Mouse (Mus musculus): ENCODE measurements around the gene Cd200r3. TPM values are rescaled to one million over a fixed set of nuclear protein-coding genes. Genes with fewer than 3 reads are reported as not detected.

The Cd200r3 gene
- polyA plus RNA-seq, 1 experiment from 2014 or later = 0.23 TPM

DNA sequence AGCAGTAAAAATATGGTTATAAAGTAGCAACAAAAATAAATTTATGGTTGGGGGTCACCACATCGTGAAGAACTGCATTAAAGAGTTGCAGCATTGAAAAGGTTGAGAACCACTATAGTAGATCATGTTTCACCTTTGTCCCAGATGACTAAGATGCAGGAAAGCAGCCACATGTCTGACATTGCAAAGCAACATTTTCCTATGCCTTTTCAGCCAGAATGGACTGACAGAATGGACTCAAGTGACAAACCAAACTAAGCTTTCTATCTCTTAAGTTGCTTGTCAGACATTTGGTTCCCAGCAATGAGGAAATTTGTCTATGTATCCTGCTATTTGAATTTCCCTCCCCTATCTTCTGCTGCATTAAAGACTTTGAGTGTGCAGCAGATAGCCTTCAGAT lies 51.6 kb downstream of the Cd200r3 start:
- no peaks in the 10 kb centered on the region for H3K36me3 ChIP-seq (ENCODE audit: control insufficient read depth, insufficient read depth, low read length)
- no peak overlapping the region for H3K4me2 ChIP-seq (replicated peaks; ENCODE audit: low read depth, low read length)
- no peak overlapping the region for H3K9ac ChIP-seq (replicated peaks; ENCODE audit: low read depth, low read length)
- no peaks in the 10 kb centered on the region for H3K27me3 ChIP-seq (ENCODE audit: control insufficient read depth, insufficient read depth, low read length)
- no peak for ATAC-seq (ENCODE audit: insufficient number of reproducible peaks, insufficient read depth, low FRiP score, low read depth)
- no peak overlapping the region for H3K4me3 ChIP-seq (ENCODE audit: low read depth, low read length)
- WGBS = 55% methylated on average over 1 of the region's 1 CpGs
- no peaks in the 10 kb centered on the region for H3K9me3 ChIP-seq (ENCODE audit: control insufficient read depth, low read depth, low read length)
- H3K27ac ChIP-seq (ENCODE audit: low read length) = no peak overlapping the region
- H3K4me1 ChIP-seq (ENCODE audit: control insufficient read depth, insufficient read depth, low read length) = no peaks in the 10 kb centered on the region

DNA sequence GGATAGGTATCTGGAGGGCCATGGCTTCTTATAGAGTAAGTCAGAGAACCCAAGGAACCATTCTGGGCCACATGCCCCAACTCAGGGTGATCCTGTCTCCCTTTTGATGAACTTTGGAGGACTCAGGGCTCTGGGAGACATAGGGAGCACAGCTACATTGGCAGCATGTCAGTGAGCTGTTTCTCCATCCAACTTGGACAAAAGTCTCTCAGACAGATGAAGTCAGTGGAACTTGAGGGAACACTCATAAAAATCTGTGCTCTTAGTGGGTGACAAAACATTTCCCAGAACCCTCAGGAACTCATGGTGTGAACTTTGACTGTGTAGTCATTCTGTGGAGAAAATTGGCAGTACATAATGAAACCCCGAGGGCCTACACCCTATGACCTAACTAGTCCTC lies 53.2 kb downstream of the Cd200r3 start:
- Histone ChIP-seq H3K9ac (replicated peaks; ENCODE audit: low read depth, low read length) (no peak overlapping the region), H3K9me3 (ENCODE audit: control insufficient read depth, low read depth, low read length) (no peaks in the 10 kb centered on the region), H3K4me2 (replicated peaks; ENCODE audit: low read depth, low read length) (no peak overlapping the region), H3K27ac (ENCODE audit: low read length) (no peak overlapping the region), H3K4me3 (ENCODE audit: low read depth, low read length) (no peak overlapping the region), H3K27me3 (ENCODE audit: control insufficient read depth, insufficient read depth, low read length) (no peaks in the 10 kb centered on the region), H3K36me3 (ENCODE audit: control insufficient read depth, insufficient read depth, low read length) (no peaks in the 10 kb centered on the region), H3K4me1 (ENCODE audit: control insufficient read depth, insufficient read depth, low read length) (no peaks in the 10 kb centered on the region)
- no peak for ATAC-seq (ENCODE audit: insufficient number of reproducible peaks, insufficient read depth, low FRiP score, low read depth)
- 92% methylated on average over 1 of the region's 1 CpGs for WGBS

DNA sequence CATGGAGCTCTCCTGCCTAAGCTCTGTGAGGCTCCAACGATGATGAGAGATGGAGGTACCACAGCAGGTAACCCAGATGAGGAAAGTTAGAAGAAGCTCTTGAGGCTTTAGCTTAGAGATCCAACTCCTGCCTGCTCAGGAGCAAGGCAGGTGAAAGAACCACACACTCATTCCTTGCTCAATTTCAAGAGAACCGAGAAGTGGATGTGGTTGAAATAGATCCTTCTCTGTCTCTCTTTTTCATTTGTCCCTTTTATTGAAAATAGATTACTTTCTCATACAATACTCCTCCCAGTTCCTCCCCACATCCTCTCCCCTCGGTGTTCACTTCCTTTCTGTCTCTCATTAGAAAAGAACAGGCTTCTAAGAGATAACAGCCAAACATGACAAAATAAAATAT lies 56.1 kb downstream of the Cd200r3 start:
- Histone ChIP-seq H3K36me3 (ENCODE audit: control insufficient read depth, insufficient read depth, low read length) (no peaks in the 10 kb centered on the region), H3K4me3 (ENCODE audit: low read depth, low read length) (no peak overlapping the region), H3K9ac (replicated peaks; ENCODE audit: low read depth, low read length) (no peak overlapping the region), H3K9me3 (ENCODE audit: control insufficient read depth, low read depth, low read length) (no peaks in the 10 kb centered on the region), H3K27me3 (ENCODE audit: control insufficient read depth, insufficient read depth, low read length) (no peaks in the 10 kb centered on the region), H3K4me1 (ENCODE audit: control insufficient read depth, insufficient read depth, low read length) (no peaks in the 10 kb centered on the region), H3K4me2 (replicated peaks; ENCODE audit: low read depth, low read length) (no peak overlapping the region), H3K27ac (ENCODE audit: low read length) (no peak overlapping the region)
- ATAC-seq (ENCODE audit: insufficient number of reproducible peaks, insufficient read depth, low FRiP score, low read depth) = no peak
- 62% methylated on average over 3 of the region's 3 CpGs for whole genome bisulfite sequencing

DNA sequence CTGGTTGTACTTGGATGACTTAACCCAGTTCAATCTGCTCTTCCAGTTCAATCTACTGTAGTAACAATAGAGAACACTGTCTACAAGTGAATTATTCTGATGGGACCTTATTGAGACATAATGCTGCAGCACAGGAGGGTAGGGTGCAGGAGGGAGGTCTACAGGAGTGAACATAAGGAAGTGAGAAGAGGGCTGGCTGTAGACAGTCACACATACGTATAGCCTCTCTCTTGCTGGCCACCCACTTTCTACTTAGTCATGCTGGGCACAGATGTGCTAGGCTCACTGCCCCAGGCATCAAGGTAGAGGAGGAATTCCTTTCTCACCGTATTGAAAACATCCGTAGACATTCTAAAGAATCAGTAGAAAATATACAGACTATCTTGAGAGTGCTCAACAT lies 61.0 kb downstream of the Cd200r3 start:
- no peaks in the 10 kb centered on the region for H3K4me1 ChIP-seq (ENCODE audit: control insufficient read depth, insufficient read depth, low read length)
- no peaks in the 10 kb centered on the region for H3K36me3 ChIP-seq (ENCODE audit: control insufficient read depth, insufficient read depth, low read length)
- WGBS = 91% methylated on average over 3 of the region's 3 CpGs
- no peak overlapping the region for H3K27ac ChIP-seq (ENCODE audit: low read length)
- no peaks in the 10 kb centered on the region for H3K27me3 ChIP-seq (ENCODE audit: control insufficient read depth, insufficient read depth, low read length)
- no peak overlapping the region for H3K4me3 ChIP-seq (ENCODE audit: low read depth, low read length)
- no peak overlapping the region for H3K9ac ChIP-seq (replicated peaks; ENCODE audit: low read depth, low read length)
- no peak overlapping the region for H3K4me2 ChIP-seq (replicated peaks; ENCODE audit: low read depth, low read length)
- H3K9me3 ChIP-seq (ENCODE audit: control insufficient read depth, low read depth, low read length) = no peaks in the 10 kb centered on the region
- no peak for ATAC-seq (ENCODE audit: insufficient number of reproducible peaks, insufficient read depth, low FRiP score, low read depth)

DNA sequence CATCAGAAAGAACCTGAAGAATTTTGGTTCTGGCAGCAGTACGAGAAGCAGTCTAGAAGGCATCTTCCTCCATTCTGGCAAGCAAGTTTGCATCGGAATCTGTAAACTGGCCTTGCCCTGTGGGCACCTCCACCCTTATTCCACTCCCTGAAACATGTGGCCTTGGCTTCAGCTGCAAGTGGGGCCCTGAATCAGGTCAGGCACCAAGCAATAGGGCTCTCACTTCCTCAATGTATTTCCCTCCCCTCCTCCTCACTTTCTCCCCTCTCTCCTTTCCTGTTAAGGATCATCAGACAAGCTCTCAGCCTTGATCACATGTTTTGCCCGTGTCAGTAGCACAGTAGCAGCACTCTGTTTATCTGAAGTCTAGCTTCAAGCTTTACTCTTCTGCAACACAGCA lies 61.8 kb downstream of the Cd200r3 start:
- Histone ChIP-seq H3K4me3 (ENCODE audit: low read depth, low read length) (no peak overlapping the region), H3K27ac (ENCODE audit: low read length) (no peak overlapping the region), H3K4me2 (replicated peaks; ENCODE audit: low read depth, low read length) (no peak overlapping the region), H3K36me3 (ENCODE audit: control insufficient read depth, insufficient read depth, low read length) (no peaks in the 10 kb centered on the region), H3K4me1 (ENCODE audit: control insufficient read depth, insufficient read depth, low read length) (no peaks in the 10 kb centered on the region), H3K9me3 (ENCODE audit: control insufficient read depth, low read depth, low read length) (no peaks in the 10 kb centered on the region), H3K27me3 (ENCODE audit: control insufficient read depth, insufficient read depth, low read length) (no peaks in the 10 kb centered on the region), H3K9ac (replicated peaks; ENCODE audit: low read depth, low read length) (no peak overlapping the region)
- WGBS = 57% methylated on average over 3 of the region's 3 CpGs
- no peak for ATAC-seq (ENCODE audit: insufficient number of reproducible peaks, insufficient read depth, low FRiP score, low read depth)

DNA sequence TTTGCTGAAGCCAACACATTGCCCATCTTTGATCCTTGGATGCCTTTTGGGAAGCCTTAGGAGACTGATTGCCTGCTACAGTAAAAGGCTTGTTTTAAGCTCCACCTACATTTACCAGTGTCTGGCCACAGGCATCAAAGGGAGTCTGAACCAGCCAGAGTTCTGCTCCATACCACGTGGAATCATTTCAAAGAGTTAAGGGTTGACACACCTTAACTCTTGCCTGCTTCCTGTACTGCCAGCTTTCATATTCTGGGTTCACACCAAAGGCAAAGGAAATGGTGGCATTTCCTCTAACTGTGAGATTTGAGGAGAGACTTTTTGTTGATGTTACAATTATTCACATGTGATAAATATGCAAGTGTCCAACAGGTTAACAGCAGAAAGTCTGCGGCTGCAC lies 63.5 kb downstream of the Cd200r3 start:
- WGBS = 57% methylated on average over 2 of the region's 2 CpGs
- Histone ChIP-seq H3K36me3 (ENCODE audit: control insufficient read depth, insufficient read depth, low read length) (no peaks in the 10 kb centered on the region), H3K4me3 (ENCODE audit: low read depth, low read length) (no peak overlapping the region), H3K4me1 (ENCODE audit: control insufficient read depth, insufficient read depth, low read length) (no peaks in the 10 kb centered on the region), H3K27me3 (ENCODE audit: control insufficient read depth, insufficient read depth, low read length) (no peaks in the 10 kb centered on the region), H3K9me3 (ENCODE audit: control insufficient read depth, low read depth, low read length) (no peaks in the 10 kb centered on the region), H3K9ac (replicated peaks; ENCODE audit: low read depth, low read length) (no peak overlapping the region), H3K27ac (ENCODE audit: low read length) (no peak overlapping the region), H3K4me2 (replicated peaks; ENCODE audit: low read depth, low read length) (no peak overlapping the region)
- no peak for ATAC-seq (ENCODE audit: insufficient number of reproducible peaks, insufficient read depth, low FRiP score, low read depth)

DNA sequence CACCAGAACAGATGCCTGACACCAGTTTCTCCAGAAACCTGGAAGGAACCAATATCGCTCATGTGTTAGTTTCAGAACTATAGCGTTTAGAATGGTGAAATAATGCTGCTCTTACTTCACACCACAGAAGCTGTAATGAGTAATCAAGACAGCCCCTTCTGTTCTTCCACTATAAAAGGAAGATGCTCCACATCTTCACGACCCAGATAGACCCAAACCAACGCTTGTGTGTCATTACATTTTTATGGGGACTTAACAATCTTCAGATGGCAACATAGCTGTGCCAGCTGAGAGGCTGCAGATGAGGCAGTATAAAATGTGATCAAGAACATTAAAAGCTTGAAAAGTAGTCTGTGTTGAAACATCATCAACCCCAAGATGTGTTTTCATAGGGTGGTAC lies 64.3 kb downstream of the Cd200r3 start:
- Histone ChIP-seq H3K9me3 (ENCODE audit: control insufficient read depth, low read depth, low read length) (no peaks in the 10 kb centered on the region), H3K27me3 (ENCODE audit: control insufficient read depth, insufficient read depth, low read length) (no peaks in the 10 kb centered on the region), H3K9ac (replicated peaks; ENCODE audit: low read depth, low read length) (no peak overlapping the region), H3K4me3 (ENCODE audit: low read depth, low read length) (no peak overlapping the region), H3K36me3 (ENCODE audit: control insufficient read depth, insufficient read depth, low read length) (no peaks in the 10 kb centered on the region), H3K4me2 (replicated peaks; ENCODE audit: low read depth, low read length) (no peak overlapping the region), H3K4me1 (ENCODE audit: control insufficient read depth, insufficient read depth, low read length) (no peaks in the 10 kb centered on the region), H3K27ac (ENCODE audit: low read length) (no peak overlapping the region)
- no peak for ATAC-seq (ENCODE audit: insufficient number of reproducible peaks, insufficient read depth, low FRiP score, low read depth)
- 87% methylated on average over 4 of the region's 4 CpGs for WGBS

DNA sequence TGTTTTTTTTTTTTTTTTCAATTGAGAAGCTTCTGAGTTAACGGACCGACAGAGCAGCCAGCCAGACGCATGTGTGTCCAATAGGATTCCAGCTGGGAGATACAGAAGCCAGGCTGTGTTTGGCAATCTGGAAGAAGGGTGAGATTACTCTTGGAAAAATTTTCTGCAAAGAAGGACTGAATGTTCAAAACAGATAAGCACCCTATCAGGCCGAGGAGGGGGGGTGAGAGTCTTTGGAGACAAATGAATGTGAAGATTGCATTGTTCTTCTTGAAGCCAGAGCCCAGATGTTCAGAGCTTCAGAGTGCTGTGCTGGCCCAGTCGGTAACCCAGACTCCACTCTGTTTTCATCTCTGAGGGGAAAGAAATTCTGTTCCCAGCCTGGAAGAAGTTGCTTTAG lies 66.2 kb downstream of the Cd200r3 start:
- ATAC-seq (ENCODE audit: insufficient number of reproducible peaks, insufficient read depth, low FRiP score, low read depth) = no peak
- no peaks in the 10 kb centered on the region for H3K4me1 ChIP-seq (ENCODE audit: control insufficient read depth, insufficient read depth, low read length)
- H3K4me3 ChIP-seq (ENCODE audit: low read depth, low read length) = no peak overlapping the region
- H3K27ac ChIP-seq (ENCODE audit: low read length) = no peak overlapping the region
- H3K9ac ChIP-seq (replicated peaks; ENCODE audit: low read depth, low read length) = no peak overlapping the region
- H3K36me3 ChIP-seq (ENCODE audit: control insufficient read depth, insufficient read depth, low read length) = no peaks in the 10 kb centered on the region
- H3K9me3 ChIP-seq (ENCODE audit: control insufficient read depth, low read depth, low read length) = no peaks in the 10 kb centered on the region
- no peak overlapping the region for H3K4me2 ChIP-seq (replicated peaks; ENCODE audit: low read depth, low read length)
- 61% methylated on average over 5 of the region's 5 CpGs for WGBS
- H3K27me3 ChIP-seq (ENCODE audit: control insufficient read depth, insufficient read depth, low read length) = no peaks in the 10 kb centered on the region

DNA sequence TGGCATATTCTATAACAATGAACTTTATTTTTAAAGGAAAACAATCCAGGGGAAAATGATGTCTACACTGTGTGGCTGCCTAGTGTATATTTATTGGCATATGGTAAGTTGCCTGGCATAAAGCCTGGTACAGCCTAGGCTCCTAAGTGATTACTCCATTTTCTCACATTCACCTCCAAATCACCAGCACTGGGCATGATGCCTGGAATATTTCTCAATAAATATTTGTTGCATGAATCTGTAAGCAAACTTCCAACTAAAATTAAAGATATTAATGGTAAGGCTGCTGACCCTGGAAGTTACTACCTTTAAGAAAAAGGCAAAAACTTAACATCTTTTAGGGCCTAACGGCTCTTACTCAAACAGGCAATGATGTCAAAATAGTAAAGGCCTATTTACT lies 72.1 kb downstream of the Cd200r3 start:
- ATAC-seq (ENCODE audit: insufficient number of reproducible peaks, insufficient read depth, low FRiP score, low read depth) = no peak
- no peak overlapping the region for H3K9ac ChIP-seq (replicated peaks; ENCODE audit: low read depth, low read length)
- no peaks in the 10 kb centered on the region for H3K9me3 ChIP-seq (ENCODE audit: control insufficient read depth, low read depth, low read length)
- H3K36me3 ChIP-seq (ENCODE audit: control insufficient read depth, insufficient read depth, low read length) = no peaks in the 10 kb centered on the region
- no peak overlapping the region for H3K27ac ChIP-seq (ENCODE audit: low read length)
- H3K4me3 ChIP-seq (ENCODE audit: low read depth, low read length) = no peak overlapping the region
- no peaks in the 10 kb centered on the region for H3K27me3 ChIP-seq (ENCODE audit: control insufficient read depth, insufficient read depth, low read length)
- H3K4me1 ChIP-seq (ENCODE audit: control insufficient read depth, insufficient read depth, low read length) = no peaks in the 10 kb centered on the region
- no peak overlapping the region for H3K4me2 ChIP-seq (replicated peaks; ENCODE audit: low read depth, low read length)
- WGBS = 98% methylated on average over 1 of the region's 1 CpGs

Measured in stomach, embryonic 14.5 days (tissue).